ENCODE assay signal across 16 mouse cellular contexts in genomic region chr2:119146435-119146834, GRCm38 (mm10). TPM values are rescaled to one million over a fixed set of nuclear protein-coding genes. Genes with fewer than 3 reads are reported as not detected.
"Had no signal": no experiment of that assay in that cellular context is flagged by ENCODE, and none has a peak within 500 bp of the region (broad histone marks: within the 10 kb centered on the region; RNA-seq: fewer than 3 reads in every experiment).

No protein-coding gene starts in this region.

- H3K27ac ChIP-seq: neural tube, embryonic 13.5 days; neural tube, embryonic 15.5 days; stomach, embryonic 15.5 days; stomach, postnatal 0 days had no signal

- H3K4me1 ChIP-seq: neural tube, embryonic 13.5 days; neural tube, embryonic 15.5 days; stomach, embryonic 15.5 days had no signal

- H3K4me3 ChIP-seq: neural tube, embryonic 13.5 days; neural tube, embryonic 15.5 days; stomach, embryonic 15.5 days had no signal

- DNase-seq: retina, postnatal 1 day; right cerebral cortex, postnatal 14 days; right cerebral cortex, postnatal 25 days; right cerebral cortex, postnatal 4 days; spleen, adult 18-20 months; thymus, adult 18-20 months; thymus, adult 2 months; thymus, postnatal 14 days; thymus, postnatal 25 days; thymus, postnatal 36 days; thymus, postnatal 4 days had no signal

RNA-seq across cellular contexts. Expression of gene Gm14137, which starts 27.9 kb away (rescaled TPM):
- polyA plus RNA-seq: urinary bladder, adult 2 months had no signal
